Mouse (Mus musculus) telencephalon, adult 2 months (tissue): Measurements from ENCODE around the gene Gipr.

Experiments
- DNase-seq: peaks from one replicate; pipeline ENCODE4 v3.0.0-alpha.2; 2011; ENCODE audit warnings: low read depth, low spot score

Gene Gipr

DNA sequence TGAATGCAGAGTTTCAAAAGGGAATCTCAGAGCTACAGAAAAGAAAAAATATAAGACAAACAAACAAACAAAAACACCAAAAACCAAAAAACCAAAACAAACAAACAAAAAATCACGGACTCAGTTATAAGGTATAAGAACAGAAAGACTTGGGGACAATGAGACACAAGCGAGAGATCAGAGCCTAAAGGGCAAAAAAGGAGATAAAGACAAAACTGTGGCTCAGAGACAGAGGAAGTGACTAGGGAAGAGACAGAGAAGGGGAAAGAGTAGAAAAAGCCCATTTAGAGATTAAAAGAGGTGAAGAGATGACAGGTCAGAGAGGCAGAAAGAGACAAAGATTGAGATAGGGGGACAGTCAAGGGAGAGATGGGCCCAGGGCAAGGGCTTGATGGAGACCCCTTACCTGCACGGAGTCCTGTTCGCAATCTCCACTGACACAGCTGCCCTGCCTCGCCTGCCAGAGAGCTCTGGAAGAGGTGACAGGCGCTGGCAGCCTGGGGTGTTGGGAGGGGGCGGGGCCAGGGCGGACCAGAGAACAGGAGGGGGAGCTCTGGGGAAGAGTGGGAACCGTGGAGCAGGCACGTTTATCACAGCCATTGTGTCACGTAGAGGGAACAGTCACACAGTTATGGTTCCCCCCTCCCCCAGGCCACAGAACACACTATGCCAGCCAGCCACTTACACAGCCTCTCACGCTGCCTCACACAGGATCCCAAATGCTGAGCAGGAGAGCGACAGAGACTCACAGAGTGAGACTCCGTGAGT is at the start of gene Gipr:
TSS of gene Gipr (minus strand) at position 472 of the 768 bp plus-strand sequence.
- no peak for DNase-seq

DNA sequence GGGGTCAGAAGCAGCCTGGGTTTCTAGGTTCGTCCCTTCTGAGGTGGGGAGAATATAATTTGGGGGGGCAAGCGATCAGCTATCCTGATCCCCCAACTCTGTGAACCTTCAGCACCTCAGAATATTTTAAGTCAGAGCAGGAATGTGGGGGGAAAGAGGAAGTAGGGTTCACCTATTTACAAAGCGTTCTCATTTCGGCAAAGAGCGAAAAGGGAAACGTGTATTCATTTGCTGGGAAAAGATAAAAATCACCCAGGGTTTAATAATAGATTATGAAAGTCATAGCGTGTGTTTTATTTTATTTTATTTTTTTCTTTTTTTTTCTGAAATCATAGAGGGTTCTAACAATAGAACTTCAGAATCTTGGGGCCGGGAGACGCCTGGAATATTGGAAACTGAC is 49.0 kb upstream of the Gipr start:
- no peak for DNase-seq

DNA sequence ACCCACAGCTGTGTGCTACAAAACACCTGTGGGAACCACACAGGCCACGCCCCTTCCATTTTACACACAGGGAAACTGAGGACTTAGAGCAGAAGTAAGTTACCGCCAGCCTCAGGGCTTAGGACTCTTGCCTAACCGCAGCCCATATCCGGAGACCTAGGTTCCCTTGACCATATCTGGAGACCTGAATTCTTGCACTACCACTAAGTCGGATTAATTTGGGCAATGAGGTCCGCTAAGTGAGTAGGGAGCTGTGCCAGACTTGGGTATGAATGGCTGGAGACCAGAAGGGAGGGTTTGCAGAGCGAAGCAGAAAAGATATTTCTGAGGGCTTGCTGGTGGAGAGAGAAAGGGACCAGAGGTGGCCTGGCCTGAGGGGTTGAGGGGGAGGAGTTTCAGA is 48.4 kb upstream of the Gipr start:
- no peak for DNase-seq

DNA sequence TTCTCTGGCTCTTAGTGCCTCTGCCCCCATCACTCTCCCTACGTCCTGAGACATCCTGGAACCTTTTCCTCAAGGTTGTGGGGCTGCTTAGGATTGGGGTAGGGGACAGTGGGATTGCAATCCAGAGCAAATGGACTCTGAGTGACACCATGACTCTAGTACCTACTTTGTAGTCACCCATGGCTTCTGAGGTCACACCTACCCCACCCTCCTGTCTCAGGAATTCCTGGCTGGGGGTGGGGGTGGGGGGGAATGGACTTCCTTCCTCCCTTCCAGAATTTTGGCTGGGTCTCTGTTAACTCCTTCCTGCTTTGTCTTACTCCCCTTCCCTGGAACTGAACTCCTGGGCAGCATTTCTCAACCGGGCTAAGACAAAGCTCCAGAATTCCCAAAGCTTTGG is 47.5 kb upstream of the Gipr start:
- DNase-seq = no peak

DNA sequence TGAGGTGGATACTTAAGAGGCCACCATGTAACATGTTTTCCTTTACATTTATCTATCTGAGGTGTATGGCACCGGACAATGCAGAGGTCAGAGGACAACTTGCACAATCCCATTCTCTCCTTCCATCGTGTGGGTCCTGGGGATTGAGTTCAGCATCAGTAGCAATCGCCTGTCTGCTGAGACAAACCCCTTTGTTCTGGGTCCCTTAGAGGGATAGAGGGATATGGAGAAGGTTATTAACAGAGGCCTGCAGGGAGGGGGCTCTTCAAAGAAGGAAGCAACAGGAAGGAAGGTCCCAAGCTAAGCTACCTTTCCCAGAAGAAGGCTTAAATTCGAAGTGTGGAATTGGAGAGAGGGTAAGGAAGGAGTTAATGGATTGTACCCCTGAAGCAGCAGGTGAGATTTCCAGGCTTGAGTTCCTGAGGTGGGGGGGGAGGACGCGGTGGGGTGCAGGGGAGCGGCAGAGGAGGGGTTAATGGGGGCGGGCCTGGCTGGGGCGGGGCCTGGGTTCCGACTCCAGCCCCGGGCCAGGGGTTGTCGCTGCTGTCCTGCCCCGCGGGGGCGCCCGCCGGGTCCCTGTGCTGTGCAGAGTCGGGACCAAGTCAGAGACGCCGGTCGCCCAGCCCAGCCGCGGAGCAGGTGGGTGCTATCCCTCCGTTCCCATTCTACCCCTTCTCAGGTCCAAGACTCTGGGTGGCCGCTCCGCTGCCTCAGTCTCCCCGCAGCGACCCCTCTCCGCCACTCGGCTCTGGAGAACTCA is 46.2 kb upstream of the Gipr start, which contains the start of gene Gpr4:
TSS of gene Gpr4 (plus strand) at position 543 of the 760 bp plus-strand sequence.
- DNase-seq = no peak

DNA sequence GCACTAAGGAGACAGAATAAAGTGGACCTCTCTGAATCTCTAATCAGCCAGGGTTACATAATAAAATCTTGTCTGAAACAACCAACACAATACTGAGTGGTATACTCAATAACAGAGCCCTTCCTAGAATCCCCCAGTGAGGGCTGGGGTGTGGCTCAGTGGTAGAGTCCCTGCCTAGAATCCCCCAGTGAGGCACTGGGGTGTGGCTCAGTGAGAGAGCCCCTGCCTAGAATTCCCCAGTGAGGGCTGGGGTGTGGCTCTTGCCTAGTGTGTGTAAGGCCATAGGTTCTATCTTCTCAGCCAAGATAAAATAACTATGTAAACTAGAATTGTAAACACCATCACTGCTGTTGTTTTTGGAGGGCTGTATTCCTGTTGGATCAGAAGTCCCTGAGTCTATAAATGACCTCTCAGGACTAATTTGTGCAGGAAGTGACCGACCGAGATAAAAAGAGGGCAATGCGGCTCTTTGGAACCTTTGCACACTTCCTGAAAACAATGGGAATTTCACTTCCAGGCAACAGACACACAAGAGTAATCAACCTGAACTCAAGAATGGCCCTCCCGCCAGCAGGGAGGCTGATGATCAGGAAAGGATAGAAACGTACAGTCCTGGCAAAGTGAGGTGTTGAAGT is 45.2 kb upstream of the Gipr start:
- no peak for DNase-seq

DNA sequence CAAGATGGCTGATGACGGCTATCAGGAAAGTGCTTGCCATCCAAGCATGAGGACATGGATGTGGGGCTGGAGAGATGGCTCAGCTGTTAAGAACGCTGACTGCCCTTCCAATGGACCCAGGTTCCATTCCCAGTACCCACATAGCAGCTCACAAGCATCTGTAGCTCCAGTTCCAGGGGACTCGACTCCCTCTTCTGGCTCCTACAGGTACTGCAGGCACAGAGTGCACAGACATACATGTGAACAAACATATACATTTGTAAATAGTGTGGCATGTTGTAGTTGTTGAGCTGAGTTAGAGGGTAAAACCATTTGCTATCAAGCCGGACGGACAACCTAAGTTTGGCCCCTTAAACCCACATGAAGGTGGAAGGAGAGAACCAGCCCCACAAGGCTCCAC is 44.1 kb upstream of the Gipr start:
- DNase-seq = no peak

DNA sequence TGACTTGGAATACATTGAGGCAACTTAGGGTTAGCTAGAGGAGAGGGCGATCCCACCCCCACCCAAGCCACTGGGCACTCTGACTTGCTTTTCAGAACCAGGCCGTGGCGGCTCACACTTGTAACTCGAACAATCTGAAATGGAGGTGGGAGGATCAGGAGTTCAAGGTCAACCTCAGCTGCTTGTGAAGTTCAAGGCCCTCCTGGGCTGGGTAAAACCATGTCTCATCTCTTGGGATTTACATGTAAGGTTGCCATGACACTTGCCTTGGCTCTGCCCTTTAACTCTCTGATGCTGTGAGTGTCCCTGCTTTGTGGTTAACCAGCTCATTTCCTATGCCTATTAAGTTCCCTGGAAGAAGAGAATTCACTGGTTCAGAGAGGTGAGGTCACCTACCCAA is 43.6 kb upstream of the Gipr start:
- no peak for DNase-seq

DNA sequence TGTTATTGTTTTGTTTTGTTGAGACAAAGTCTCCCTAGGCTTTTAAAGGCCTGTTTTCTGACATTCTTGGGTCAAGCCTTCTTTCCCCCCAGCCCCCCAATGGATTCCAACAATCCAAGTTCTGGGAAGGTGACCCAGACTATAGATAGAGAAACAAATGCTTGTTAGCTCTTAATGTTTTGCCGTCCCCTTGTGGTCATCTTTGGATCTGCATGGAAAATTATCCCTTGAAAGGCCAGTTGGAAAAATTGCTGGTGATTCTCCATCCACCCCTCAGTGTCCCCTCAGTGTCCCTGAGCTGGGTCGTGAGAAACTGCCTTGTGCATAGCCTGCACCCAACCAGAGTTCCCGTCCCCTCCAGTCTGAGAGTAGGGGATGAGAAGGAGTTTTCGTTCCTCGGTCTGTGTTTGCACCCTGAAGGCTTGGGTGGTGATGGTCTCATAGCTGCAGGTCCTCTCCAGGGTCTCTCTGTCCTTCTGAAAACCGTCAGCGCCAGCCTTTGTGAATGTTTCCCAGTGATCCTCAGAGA is 43.1 kb upstream of the Gipr start:
- DNase-seq = no peak

DNA sequence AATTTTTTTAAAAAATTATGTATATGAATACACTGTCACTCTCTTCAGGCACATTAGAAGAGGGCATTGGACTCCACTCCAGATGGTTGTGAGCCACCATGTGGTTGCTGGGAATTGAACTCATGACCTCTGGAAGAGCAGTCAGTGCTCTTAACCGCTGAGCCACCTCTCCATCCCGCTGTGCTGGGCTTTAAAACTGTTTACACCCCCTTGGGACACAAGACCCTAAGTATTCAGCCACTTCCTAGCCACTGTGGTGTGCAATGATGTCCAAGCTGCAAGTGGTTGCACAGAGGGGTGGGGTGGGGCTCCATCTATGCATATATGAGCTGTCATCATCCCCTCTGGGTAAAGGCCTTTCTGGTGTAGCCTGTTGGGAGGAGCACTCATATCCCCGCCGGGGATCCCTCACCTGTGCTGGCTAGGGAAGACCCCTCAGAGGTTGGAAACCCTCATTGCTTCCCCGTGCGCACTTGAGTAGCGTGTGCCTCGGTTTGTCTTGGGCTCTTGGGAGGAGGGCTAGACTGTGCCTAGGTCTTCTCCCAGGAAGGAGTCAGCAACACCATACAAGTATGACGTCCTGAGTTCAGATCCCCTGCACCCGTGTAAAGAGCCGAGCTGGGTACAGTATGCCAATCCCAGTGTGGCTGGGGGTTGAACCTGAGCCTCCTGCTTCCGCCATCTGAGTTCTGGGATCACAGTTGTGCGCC is 42.4 kb upstream of the Gipr start:
- DNase-seq = no peak

DNA sequence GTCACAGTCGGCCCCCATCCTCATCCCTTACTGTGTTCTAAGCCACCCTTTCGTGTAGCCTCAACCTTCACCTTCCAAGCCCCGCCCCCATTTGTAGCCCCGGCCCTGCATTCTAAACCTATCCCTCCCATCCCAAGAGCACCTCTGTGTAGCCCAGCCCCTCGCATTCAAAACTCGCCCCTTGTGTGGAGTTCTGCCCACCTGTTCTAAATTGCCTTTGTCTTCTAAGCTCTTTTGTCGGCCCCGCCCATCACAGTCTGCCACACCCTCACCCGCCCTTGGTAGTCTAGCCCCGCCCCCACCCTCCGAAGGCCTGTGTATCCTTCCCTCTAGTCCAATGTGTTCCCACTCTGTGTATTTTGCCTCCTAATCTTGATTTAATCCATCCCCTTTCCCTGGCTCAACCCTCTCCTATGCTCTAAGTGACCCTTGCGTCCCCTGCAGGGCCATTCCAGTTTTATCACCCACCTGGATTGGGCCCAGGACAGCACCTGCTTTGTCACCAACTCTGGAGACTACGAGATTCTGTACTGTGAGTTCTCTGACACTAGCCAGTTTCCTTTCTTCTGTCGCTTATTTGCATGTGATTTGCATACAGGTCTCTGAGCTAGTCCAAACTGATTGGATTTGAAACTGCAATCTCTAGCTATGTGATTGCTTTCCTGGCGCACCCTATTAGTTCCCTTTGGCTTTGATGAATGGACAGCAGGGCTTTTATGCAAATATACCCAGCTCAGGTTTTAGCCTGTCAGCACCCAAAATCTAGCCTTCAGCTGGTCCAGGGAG is 36.3 kb upstream of the Gipr start:
- DNase-seq = no peak

DNA sequence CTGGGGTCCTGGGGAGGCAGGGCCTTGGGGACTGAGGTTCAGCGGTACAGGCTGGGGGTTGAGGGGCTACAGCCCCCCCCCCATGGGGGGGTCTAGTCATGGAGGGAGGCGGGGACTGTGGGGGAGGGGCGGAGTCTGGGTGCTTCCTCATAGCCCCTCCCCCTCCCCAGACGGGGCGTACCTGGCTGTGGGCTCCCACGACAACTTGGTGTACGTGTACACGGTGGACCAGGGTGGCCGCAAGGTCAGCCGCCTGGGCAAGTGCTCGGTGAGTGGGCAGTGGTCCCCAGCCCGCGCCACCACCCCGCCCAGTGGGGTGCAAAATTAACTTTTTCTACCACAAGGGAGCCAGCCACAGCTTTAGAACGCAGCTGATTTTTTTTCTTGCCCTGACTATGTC is 35.7 kb upstream of the Gipr start:
- DNase-seq = no peak

DNA sequence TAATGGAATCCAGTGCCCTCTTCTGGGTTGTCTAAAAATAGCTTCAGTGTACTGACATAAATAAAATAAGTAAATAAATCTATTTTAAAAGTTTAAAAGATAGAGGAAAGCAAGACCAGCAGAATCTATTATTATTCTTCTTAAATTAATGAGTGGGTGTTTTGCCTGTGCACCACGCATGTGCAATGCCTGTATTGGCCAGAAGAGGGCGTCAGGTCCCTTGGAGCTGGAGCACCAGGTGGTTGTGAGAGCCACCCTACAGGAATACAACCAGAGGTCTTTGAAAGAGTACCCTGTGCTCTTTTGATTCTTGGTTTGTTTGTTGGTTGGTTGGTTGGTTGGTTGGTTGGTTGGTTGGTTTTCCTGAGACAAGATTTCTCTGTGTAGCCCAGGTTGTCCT is 32.1 kb upstream of the Gipr start:
- DNase-seq = no peak

DNA sequence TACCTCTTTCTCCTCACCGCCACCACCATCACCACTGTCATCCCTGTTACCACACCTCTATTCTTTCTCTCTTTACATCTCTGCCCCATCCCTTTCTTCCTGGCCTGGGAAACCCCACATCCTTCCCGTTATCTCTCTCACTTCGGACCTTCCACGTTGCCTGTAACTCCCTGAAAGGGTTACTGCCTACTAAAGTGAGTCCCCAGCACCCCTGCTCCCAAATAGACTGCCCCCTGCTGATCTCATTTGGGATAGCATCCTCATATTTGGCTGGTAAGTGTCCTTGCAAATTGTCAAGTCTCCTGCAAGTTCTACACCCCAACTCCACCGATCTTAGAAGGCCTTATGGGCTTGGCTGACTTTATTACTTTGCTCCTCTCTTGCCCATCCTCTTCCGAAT is 30.7 kb upstream of the Gipr start:
- no peak for DNase-seq

DNA sequence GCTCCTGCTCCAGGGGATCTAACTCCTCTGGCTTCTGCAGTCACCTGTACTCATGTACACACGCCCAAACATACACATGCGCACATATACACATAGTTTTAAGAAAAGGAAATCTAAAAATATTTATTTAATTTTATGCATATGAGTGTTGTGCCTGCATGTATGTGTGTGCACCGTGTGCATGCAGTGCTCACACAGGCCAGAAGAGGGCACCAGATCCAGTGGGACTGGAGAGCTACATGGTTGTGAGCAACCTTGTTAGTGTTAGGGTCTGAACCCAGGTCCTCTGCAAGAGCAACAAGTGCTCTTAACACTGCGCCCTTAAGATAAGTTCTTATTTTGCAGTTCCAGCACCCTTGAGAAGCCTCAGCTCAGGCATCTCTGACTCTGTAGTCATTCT is 28.7 kb upstream of the Gipr start:
- no peak for DNase-seq

DNA sequence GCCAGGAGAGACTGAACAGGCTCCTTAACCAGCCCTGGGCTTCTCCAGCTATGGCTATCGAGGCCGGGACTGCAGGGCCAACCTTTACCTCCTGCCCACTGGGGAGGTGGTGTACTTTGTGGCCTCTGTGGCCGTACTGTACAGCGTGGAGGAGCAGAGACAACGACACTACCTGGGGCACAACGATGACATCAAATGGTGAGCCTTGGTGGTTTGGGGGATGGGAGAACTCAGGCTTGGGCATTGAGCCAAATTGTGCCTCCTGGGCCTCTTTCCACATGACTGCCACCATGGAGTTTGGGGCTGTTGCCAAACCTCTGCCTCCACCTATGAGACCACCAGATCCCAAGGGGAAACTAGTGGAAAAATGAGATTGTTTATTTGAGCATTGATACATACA is 18.8 kb upstream of the Gipr start:
- no peak for DNase-seq

DNA sequence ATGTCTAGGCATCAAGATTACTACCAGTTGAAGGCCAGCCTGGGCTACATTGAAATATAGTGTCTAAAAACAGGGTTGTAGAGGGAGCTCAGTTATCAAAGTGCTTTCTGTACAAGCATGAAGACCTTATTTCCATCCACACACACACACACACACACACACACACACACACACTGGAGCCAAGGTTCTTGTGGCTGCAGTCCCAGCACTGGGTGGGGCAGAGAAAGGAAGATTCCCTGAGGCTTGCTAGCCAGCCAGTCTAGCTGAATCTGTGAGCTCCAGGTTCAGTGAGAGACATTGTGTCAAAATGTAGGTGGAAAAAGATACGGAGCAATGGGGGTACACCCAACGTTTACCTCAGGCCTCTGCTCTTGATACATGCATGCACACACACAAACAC is 18.3 kb upstream of the Gipr start:
- no peak for DNase-seq

DNA sequence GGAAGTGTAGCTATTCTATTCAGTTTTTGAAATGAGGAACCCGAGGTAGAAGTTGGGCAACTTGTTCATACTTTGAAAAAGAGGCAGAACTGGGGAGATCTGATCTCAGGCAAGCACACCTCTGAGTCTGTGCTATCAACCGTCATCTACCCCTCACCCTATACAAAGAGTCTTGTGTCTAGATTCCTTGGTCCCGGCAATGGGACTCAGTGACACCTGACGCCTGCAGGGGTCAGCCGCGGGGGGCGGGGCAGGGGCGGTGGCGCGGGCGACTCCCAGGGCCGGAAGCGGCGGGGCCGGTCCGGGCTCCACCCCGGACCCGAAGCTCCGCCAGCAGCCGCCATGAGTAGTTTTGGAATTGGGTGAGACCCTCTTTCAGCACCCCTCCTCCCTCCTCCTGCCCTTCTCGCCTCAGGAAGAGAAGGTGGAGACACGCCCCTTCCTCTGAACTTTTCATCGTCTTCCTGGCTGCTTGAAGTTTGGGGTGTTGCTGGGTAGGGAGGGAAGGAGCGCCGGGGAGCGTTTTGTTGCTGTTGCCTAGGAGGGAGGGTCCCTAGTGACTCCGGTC is 15.0 kb upstream of the Gipr start:
- no peak for DNase-seq

DNA sequence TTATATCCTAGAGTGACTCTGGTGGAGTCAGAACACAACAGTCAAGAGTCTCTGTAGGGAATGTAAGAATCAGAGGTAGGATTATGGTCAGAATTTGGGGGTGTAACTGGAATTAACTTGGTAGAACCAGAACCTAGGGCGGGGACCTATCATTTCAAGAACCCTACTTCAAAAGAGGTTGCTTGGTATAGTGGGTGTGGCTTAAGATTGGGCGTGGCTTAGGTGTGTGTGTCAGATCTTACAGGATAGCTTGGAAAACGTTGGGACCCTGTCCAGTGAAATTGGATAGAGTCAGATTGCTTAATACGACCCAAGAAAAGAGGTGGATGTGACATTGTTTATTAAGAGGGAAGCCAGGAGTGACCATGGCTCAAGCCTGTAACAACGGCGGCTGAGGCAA is 14.0 kb upstream of the Gipr start:
- DNase-seq = no peak

DNA sequence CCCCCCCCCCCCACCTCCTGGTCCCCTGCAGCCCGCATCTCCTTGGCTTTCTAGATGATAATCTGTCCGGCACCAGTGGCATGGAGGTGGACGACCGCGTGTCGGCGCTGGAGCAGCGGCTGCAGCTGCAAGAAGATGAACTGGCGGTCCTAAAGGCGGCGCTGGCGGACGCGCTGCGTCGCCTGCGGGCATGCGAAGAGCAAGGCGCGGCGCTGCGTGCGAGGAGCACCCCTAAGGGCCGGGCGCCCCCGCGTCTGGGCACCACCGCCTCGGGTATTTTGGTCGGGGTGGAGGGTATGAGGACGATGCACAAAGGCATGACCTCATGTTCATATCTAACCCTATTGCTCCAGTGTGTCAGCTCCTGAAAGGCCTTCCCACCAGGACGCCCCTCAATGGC is 13.2 kb upstream of the Gipr start:
- DNase-seq = no peak
